Mouse (Mus musculus): Measurements from ENCODE around the gene Psmb3.

DNA sequence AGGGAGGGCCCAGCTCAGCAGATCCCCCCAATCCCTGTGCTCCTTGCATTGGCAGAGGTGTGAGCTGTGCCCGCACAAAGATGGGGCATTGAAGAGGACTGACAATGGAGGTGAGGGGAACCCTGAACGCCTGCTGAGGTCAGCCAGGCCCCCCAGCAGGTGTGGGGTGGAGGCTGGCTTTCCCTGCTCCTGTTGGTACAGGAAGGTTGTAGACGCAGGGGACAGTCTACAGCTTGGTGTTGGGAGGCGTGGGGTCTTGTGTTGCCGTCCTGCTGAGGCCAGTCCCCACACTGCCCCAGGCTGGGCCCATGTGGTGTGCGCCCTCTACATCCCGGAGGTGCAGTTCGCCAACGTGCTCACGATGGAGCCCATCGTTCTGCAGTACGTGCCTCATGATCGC lies 37.8 kb upstream of the Psmb3 start:
- no peak for TF ChIP-seq CTCF (IDR thresholded peaks at IDR 0.05)
- no peak for TF ChIP-seq EP300 (IDR thresholded peaks at IDR 0.05; ENCODE audit: insufficient read depth, low read depth, low read length)
